Mouse (Mus musculus): Measurements from ENCODE around the gene Sdhaf3. TPM values are rescaled to one million over a fixed set of nuclear protein-coding genes. Genes with fewer than 3 reads are reported as not detected.

The Sdhaf3 gene
- polyA plus RNA-seq, 1 experiment from 2014 or later, result 2.7 TPM

DNA sequence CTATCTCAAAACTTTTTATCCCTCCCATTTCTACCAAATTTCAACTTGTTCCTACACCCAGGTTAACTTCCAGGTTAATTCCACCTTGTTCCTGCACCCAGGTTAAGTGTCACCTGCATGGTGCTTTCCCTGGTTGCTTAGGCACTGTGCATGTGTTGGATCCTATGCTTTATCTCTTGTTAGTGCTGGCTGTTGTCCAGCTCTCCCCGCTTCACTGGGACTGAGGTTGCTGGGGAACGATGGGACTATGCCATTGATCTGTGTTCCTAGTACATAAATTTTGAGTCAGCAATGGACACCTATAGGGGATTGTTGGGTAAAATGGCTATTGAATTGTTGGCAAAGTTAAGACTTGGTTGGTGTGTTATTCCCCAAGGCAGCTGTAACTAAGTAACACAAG, 113.7 kb downstream of the Sdhaf3 start:
- H3K9ac ChIP-seq, result no peak overlapping the region
- H3K36me3 ChIP-seq, result no peaks in the 10 kb centered on the region

DNA sequence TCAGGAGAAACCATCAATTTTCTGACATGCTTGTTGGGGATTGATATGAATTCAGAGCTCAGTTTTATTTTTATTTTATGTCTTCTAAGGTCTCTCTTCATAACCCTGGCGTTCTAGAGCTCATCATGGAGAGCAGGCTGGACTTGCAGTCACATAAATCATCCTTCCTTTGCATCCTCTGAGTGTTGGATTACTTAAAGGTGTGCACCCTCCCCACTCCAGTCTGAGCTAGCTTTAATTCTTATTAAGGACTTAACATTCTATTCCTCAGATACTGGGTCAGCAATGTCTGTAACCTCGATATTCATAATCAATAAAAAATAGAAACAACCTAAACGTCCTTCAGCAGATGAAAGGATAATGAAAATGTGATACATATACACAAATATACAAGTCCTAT, 126.2 kb downstream of the Sdhaf3 start:
- H3K4me3 ChIP-seq (replicated peaks), result no peak overlapping the region
- no peaks in the 10 kb centered on the region for H3K9me3 ChIP-seq (replicated peaks)
- H3K27ac ChIP-seq, result no peak overlapping the region
- no peak overlapping the region for H3K4me2 ChIP-seq
- 54% methylated on average over 3 of the region's 3 CpGs for WGBS (ENCODE audit: insufficient replicate concordance)
- no peaks in the 10 kb centered on the region for H3K27me3 ChIP-seq
- no peaks in the 10 kb centered on the region for H3K36me3 ChIP-seq
- no peaks in the 10 kb centered on the region for H3K4me1 ChIP-seq (replicated peaks)
- ATAC-seq (ENCODE audit: low read depth), result no peak
- no peak for DNase-seq
- no peak overlapping the region for H3K9ac ChIP-seq

More for the DNA sequence above, 113.7 kb downstream of the Sdhaf3 start:
- WGBS (ENCODE audit: insufficient replicate concordance), result 72% methylated on average over 2 of the region's 2 CpGs
- DNase-seq (no peak), ATAC-seq (ENCODE audit: low read depth) (no peak)
- no peaks in the 10 kb centered on the region for H3K27me3 ChIP-seq
- H3K27ac ChIP-seq, result no peak overlapping the region
- no peaks in the 10 kb centered on the region for H3K9me3 ChIP-seq (replicated peaks)
- no peak overlapping the region for H3K4me2 ChIP-seq
- H3K4me3 ChIP-seq (replicated peaks), result no peak overlapping the region
- no peaks in the 10 kb centered on the region for H3K4me1 ChIP-seq (replicated peaks)

DNA sequence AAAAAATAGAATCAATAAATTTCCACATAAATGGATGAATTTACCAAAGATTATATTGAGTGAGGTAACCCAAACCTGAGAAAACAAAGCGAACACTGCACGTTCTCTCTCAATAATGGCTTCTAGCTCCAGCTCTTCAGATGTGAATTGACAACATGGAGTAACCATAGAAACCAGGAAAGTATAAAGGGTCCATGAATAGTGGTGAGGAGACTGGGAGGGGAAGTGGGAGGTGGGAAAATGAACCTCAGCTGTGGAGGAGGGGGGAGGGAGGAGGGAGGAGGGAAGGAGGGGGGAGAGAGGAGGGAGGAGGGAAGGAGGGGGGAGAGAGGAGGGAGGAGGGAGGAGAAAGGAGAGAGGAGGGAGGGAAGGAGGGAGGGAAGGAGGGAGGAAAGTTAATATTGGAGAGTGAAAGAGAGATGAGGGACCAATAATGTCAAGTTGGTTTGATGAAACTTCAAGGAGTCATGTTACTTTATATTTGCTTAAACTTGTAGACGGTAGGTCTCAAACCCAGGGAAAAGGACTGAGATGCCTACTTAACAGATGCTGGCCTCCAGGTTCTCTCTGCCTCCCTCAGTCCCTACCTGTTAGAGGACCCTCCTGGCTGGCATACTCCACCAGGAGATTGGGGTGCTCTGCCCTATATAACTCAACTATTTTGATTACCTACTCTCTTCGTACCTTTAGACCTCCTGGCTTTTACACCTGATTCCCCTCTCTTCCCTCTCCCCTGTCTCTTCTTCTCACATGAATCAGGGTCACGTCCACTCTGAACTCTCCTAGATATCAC, 126.9 kb downstream of the Sdhaf3 start:
- H3K4me1 ChIP-seq (replicated peaks), result no peaks in the 10 kb centered on the region
- H3K27ac ChIP-seq, result no peak overlapping the region
- H3K9ac ChIP-seq, result no peak overlapping the region
- no peak overlapping the region for H3K4me2 ChIP-seq
- no peak overlapping the region for H3K4me3 ChIP-seq (replicated peaks)
- H3K36me3 ChIP-seq, result no peaks in the 10 kb centered on the region
- WGBS (ENCODE audit: insufficient replicate concordance), result 71% methylated on average over 5 of the region's 5 CpGs
- DNase-seq, result no peak
- no peaks in the 10 kb centered on the region for H3K27me3 ChIP-seq
- ATAC-seq (ENCODE audit: low read depth), result no peak
- no peaks in the 10 kb centered on the region for H3K9me3 ChIP-seq (replicated peaks)

DNA sequence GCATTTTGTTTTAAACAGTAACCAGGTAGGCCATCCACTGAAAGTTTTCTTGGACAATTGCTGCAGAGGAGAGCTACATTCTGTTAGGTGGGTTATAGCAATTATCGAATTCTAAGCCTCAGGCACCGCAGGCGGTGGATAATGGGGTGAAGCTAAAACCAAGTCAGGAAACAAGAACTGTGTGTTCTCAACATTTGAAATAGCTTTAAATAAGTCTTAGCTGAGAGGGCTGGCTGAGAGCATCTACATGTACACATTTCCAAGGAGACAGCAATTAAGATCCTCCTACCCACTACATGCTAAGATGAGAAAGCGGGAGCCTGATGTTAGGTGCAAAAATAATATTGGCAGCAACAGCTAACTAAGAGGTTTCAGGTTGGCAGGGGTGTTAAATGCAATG, 127.9 kb downstream of the Sdhaf3 start:
- WGBS (ENCODE audit: insufficient replicate concordance), result 74% methylated on average over 4 of the region's 4 CpGs
- DNase-seq (no peak), ATAC-seq (ENCODE audit: low read depth) (no peak)
- H3K4me3 ChIP-seq (replicated peaks), result no peak overlapping the region
- H3K9me3 ChIP-seq (replicated peaks), result no peaks in the 10 kb centered on the region
- no peaks in the 10 kb centered on the region for H3K36me3 ChIP-seq
- no peaks in the 10 kb centered on the region for H3K4me1 ChIP-seq (replicated peaks)
- no peak overlapping the region for H3K27ac ChIP-seq
- no peaks in the 10 kb centered on the region for H3K27me3 ChIP-seq
- H3K9ac ChIP-seq, result no peak overlapping the region
- no peak overlapping the region for H3K4me2 ChIP-seq

DNA sequence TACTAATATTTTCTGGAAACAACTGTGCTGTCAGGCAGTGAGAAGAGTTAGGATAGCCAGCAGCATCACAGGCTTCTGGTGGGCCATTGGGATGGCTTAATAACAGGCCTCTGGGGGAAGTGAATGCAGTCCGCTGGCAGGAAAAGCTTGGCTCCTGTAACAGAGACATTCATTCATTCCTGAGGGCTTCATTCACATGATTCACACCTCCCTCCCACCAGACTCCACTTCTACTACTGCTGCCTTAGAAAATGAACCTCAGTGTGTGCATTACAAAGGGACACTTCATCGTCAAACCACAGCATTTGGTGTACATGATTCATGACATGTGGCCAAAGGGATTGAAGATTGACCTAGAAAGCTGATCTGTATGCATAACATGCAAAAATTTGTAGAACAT, 128.6 kb downstream of the Sdhaf3 start:
- ATAC-seq (ENCODE audit: low read depth), result no peak
- Histone ChIP-seq H3K4me3 (replicated peaks) (no peak overlapping the region), H3K27me3 (no peaks in the 10 kb centered on the region), H3K9me3 (replicated peaks) (no peaks in the 10 kb centered on the region), H3K27ac (no peak overlapping the region), H3K4me1 (replicated peaks) (no peaks in the 10 kb centered on the region), H3K36me3 (no peaks in the 10 kb centered on the region), H3K9ac (no peak overlapping the region), H3K4me2 (no peak overlapping the region)
- 69% methylated on average over 2 of the region's 2 CpGs for WGBS (ENCODE audit: insufficient replicate concordance)
- no peak for DNase-seq

DNA sequence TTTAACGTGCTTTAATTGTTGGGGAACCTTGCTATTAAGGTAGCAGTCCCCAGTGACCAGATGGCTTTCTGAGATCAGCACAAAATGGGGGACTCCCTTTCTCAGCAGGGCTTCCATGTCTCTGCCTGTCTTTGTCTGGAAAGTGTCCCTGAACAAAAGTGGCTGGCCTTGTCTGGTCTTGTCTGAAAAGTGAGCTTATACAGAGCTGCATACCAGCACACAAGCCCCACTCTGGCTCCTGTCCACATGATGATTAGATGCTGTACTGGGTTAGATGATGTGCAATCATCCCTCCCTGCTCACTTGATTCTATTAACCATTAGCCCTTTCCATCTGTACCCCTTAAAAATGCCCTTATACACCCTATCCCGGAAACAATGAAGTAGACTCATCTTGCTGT, 129.7 kb downstream of the Sdhaf3 start:
- H3K4me2 ChIP-seq, result no peak overlapping the region
- WGBS (ENCODE audit: insufficient replicate concordance), result 53% methylated on average over 2 of the region's 2 CpGs
- no peak overlapping the region for H3K9ac ChIP-seq
- no peaks in the 10 kb centered on the region for H3K27me3 ChIP-seq
- no peak for DNase-seq
- H3K27ac ChIP-seq, result no peak overlapping the region
- H3K36me3 ChIP-seq, result no peaks in the 10 kb centered on the region
- H3K9me3 ChIP-seq (replicated peaks), result no peaks in the 10 kb centered on the region
- H3K4me3 ChIP-seq (replicated peaks), result no peak overlapping the region
- no peaks in the 10 kb centered on the region for H3K4me1 ChIP-seq (replicated peaks)
- ATAC-seq (ENCODE audit: low read depth), result no peak

DNA sequence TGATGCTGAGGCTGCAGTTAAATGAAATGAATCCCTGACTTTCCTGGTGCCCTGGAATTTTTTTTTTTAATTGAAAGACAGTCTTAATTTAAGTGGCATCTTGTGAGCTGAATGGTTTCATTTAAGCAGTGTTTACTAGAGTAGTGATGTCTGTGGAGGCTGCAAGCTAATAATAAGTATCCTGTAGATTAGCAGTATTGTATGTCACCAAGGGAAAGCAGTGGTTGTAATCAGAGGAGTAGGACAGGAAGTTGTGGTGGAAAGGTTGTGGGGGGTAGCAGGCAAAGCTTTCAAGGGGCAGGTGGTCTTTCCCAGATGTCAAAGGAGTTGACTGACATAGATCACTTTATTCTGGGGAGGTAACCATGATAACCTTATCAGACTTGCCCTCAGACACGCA, 136.3 kb downstream of the Sdhaf3 start:
- no peaks in the 10 kb centered on the region for H3K27me3 ChIP-seq
- 29% methylated on average over 1 of the region's 1 CpGs for WGBS (ENCODE audit: insufficient replicate concordance)
- H3K36me3 ChIP-seq, result no peaks in the 10 kb centered on the region
- H3K9me3 ChIP-seq (replicated peaks), result no peaks in the 10 kb centered on the region
- H3K4me3 ChIP-seq (replicated peaks), result no peak overlapping the region
- no peak overlapping the region for H3K4me2 ChIP-seq
- H3K27ac ChIP-seq, result no peak overlapping the region
- H3K9ac ChIP-seq, result no peak overlapping the region
- H3K4me1 ChIP-seq (replicated peaks), result no peaks in the 10 kb centered on the region
- ATAC-seq (ENCODE audit: low read depth), result no peak
- DNase-seq, result no peak

Other genes starting within 250 kb of the Sdhaf3 start
- gene Dlx6, start 92.7 kb upstream of the Sdhaf3 start, polyA plus RNA-seq (2015; fragmentation: Nextera tagmentation; extraction: Ambion mirVana), result not detected in 2 replicates
- 0.08 TPM in 1 of 2 replicates, not detected in the other for gene Dlx5, start 73.9 kb upstream of the Sdhaf3 start, polyA plus RNA-seq (2015; fragmentation: Nextera tagmentation; extraction: Ambion mirVana)